Mouse (Mus musculus): ENCODE results near the gene Pogz.
"Not testable (repeated sequence)": the region's sequence is repeated elsewhere in the genome, so short reads cannot be mapped to it uniquely, and the experiment has no call there.

Gene Pogz

DNA sequence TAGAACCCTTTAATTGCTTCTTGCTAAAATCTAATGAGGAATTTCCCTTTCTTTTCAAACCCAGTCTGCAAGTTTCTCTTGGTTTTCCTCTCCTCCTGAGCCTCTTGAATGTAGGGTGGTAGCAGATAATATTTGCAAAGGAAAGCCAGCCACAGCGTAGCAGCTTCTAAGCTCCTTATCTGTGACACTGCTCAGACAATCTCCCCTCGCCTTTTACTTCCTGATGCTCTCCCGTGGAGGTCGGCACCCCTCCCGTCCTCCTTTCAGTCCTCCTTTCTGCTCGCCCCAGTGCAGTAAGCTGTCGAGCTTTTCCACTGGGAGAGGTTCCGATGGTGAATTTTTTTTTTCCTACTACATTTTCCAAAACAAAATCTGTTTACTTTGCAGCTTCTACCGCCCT lies 5.3 kb upstream of the Pogz start:
- in situ Hi-C loops (cut with MboI; ENCODE audit: low sequenced_read_pairs) = loop anchor here (25.0 kb wide), 1 partner anchor 370 kb away; no protein-coding TSS in a partner anchor

DNA sequence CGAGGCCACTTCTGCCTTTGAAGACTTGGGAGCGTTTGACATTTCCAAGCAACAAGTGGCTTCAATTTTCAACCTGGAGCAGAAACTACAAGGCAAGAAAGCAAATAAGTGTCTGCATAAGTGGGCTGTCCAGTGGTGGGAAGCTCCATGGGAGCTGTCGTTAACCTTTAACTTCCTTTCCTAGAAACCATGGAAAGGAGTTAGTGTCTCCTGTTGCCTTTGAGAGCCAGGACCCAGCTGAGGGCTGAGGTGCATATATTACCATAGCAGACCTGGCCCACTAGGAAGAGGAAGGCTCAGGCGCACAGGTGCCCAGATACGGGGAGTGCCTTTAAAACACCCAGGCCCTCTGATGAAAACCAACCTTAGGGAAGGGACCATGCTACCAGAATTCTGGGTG lies 4.7 kb upstream of the Pogz start:
- in situ Hi-C loops (cut with MboI; ENCODE audit: low sequenced_read_pairs) = loop anchor here (25.0 kb wide), 1 partner anchor 370 kb away; no protein-coding TSS in a partner anchor

DNA sequence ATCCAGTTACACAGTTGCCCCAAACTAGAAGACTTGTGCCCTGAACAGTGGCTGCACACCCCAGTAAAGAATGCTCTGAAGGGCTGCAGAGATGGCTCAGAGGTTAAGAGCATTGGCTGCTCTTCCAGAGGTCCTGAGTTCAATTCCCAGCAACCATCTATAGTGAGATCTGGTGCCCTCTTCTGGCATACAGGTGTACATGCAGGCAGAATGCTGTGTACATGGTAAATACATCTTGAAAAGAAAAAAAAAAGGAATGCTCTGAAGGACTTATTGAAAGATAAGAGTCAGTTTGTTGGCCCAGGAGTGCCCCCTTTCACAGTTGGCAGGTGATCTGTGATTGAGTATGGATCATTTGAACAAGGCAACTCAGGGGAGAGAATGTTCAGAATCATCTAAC lies 4.0 kb upstream of the Pogz start:
- in situ Hi-C loops (cut with MboI; ENCODE audit: low sequenced_read_pairs) = loop anchor here (25.0 kb wide), 1 partner anchor 371 kb away; no protein-coding TSS in a partner anchor

DNA sequence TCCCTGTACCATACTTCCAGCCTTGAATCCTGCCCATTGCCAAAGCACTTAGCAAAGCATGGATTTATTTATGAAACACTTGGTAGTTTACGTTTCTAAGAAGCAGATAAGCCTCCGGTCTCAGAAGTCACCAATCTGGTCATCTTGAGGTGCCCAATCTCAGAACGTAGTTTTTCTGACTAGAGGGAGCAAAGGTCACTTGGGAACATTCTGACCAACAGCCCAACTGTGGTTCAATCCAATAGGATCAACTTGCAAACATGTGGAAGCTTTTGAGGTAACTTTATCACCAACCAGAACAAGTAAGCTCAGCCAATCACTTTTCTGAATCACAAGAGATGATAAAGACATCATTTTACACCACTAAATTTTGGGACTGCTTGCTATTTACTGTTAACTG lies 2.0 kb upstream of the Pogz start:
- in situ Hi-C loops (cut with MboI; ENCODE audit: low sequenced_read_pairs) = loop anchor here (25.0 kb wide), 1 partner anchor 373 kb away; no protein-coding TSS in a partner anchor

DNA sequence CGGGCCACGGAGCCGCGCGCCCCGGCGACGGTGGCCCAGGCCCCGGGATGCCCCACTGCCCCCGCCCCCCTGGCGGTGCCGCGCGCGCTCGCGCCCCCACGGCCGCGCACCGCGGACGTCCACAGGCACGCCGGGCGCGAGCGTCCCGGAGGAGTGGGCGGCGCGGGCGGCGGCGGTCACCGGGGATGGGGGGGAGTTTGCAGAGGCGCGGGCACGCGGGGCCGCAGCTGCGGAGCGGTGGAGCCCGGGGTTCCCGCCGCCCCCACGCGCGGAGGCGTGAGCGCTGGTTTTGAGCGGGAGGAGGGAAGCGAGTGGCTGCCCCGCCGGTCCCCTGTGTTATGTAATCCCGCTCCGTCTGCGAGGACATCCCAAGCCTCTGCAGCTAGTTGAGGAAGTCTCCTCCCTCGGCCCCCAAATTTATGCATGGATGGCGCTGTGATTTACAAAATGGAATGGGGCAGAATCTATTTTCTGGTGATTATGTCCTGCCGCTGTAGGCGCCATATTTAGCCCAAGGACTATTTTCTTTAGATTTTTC lies 661 bp downstream of the Pogz start:
- in situ Hi-C loops (cut with MboI; ENCODE audit: low sequenced_read_pairs) = loop anchor here (25.0 kb wide), 1 partner anchor 376 kb away; no protein-coding TSS in a partner anchor

DNA sequence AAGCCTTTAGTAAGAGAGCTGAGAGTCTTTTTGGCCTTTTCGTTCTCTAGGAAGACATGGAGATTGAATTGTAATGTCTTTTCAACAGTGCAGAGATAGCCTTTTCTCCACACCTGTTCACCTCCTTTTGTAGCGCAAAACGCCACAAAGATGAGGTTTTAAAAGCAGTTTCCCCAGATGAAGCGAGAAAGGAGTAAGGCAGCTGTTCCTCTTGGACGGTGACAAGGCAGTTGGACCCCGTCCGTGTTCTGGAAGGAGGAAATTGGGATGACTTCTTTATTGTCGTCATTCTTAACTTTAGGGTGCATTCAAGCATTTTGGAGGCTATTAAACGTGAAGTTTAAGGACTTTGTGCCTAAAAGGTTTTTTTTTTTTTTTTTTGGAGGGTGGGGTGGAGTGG lies 1.3 kb downstream of the Pogz start:
- in situ Hi-C loops (cut with MboI; ENCODE audit: low sequenced_read_pairs) = loop anchor here (25.0 kb wide), 1 partner anchor 376 kb away; no protein-coding TSS in a partner anchor

DNA sequence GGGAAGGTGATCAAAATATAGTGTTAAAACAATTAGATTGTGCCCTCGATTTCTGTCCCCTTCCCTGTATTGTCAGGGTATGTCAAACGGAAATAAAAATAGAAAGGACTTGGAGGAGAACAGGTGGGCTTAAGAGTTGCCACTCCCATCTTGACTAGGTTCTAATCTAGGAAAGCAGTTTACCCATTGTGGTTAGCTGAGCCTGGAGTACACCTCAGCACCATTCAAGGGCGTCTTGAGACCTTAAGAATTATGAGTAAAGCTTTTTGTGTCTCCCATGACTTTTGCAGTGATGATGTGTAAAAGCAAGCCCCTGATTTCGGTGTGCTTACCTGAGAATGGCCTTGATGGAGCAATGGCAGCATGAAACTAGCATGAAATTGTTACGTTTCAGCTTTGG lies 1.7 kb downstream of the Pogz start:
- in situ Hi-C loops (cut with MboI; ENCODE audit: low sequenced_read_pairs) = loop anchor here (25.0 kb wide), 1 partner anchor 377 kb away; no protein-coding TSS in a partner anchor

DNA sequence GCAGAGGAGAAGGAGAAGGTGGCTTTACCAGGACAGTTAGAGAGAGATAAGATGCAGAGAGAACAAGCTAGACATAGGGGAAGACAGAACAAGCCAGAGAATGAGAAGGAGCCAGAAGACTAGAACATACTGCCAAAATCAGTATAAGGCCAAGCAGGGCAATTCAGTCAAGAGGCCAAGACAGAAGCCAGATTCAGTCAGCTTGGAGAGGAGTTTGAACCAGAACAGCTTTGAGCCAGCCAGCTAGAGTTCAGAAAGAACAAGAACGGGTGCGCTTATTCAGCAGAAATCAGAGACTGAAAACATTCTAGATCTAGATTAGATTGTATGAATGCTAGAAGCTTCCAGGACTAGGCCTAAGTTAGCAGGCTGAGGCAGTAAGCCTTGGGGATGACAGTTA lies 10.0 kb downstream of the Pogz start:
- in situ Hi-C loops (cut with MboI; ENCODE audit: low sequenced_read_pairs) = loop anchor here (25.0 kb wide), 1 partner anchor 385 kb away; no protein-coding TSS in a partner anchor

DNA sequence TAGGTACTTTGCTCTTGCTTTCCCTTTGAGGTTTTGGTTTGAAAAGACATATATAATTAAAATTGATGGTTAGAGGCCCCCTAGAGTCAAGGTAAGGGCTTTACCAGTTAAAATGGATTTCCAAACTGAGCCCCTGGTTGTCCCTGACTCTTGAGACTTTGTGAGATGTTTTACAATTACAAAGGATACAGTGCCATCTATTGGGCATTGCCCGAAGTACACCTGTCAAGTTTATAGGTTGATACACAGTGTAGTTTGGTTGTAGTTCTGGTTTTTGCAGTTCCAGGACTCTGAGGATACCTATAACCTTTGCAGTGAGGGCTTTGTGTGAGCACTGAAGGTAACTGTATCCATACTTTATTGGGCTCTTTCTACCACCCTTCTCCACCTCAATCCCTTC lies 12.0 kb downstream of the Pogz start:
- in situ Hi-C loops (cut with MboI; ENCODE audit: low sequenced_read_pairs) = loop anchor here (25.0 kb wide), 1 partner anchor 387 kb away; no protein-coding TSS in a partner anchor

DNA sequence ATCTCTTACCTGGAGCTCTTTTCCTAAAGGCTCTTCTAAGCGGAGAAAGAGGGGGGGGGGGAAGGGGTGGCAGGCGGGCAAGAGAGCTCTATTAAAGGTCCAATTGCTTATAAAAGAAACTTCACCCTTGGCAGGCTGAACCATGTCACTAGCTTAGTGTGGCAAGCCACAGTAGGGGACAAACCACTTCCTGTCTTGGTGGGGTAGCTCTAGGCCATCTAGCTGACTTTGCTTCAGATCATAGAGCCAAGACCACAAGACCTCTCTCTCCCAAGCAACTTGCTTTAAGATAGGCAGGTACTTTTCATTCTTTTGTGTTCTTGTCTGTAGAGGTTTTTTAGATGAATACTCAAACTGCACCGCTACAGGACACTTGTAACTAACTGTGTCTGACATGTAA lies 14.4 kb downstream of the Pogz start:
- in situ Hi-C loops (cut with MboI; ENCODE audit: low sequenced_read_pairs) = no loop called here

DNA sequence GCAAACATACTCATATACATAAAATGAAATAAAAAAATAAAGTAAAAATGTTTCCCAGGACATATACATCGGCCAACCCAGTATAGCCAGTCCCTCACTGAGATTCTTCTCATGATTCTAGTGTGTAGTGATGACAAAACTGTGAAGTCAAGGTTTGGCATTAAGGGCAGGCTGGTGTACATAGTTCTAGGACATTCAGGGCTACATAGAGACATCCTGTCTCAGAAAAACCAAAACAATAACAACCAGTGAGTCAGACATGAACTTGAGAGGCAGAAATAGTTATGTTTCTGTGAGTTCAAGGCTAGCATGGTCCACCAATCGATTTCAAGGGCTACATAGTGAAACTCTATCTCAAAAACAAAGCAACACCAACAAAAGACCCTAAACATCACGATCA lies 14.8 kb downstream of the Pogz start:
- in situ Hi-C loops (cut with MboI; ENCODE audit: low sequenced_read_pairs) = no loop called here

DNA sequence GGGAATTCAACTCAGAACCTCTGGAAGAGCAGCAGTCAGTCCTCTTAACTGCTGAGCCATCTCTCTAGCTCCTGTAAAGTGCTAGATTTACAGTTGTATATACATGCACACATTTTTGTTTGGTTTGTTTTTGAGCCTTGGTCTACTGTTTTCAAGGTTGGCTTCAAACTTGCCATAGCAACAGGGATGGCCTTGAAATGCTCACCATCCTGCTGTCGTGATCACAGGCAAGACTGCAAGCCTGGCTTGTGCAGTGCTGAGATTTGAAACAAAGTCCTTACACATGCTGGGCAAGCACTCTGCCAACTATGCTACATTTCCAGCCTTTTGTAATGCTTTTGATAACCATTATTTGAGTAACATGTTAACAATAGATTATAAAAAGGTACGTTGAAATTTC lies 22.1 kb downstream of the Pogz start:
- in situ Hi-C loops (cut with MboI; ENCODE audit: low sequenced_read_pairs) = no loop called here

DNA sequence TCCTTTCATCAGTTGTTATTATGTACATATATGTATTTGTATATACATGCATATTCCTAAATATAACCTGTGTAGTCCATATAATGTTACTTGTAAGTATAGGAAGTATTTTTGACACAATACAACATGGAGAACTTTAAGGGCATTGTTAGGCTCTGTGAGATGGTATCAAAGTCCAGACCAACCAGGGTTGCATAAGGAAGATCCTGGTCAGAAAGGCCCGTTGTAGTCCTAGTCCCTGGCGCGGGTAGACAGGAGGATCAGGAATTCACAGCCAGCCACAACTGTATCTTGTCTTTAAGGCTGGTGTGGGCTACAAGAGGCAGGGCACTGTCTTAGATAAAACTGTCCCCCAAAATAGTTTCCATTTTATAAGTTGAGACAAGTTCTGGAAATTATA lies 31.6 kb downstream of the Pogz start:
- in situ Hi-C loops (cut with MboI; ENCODE audit: low sequenced_read_pairs) = no loop called here

DNA sequence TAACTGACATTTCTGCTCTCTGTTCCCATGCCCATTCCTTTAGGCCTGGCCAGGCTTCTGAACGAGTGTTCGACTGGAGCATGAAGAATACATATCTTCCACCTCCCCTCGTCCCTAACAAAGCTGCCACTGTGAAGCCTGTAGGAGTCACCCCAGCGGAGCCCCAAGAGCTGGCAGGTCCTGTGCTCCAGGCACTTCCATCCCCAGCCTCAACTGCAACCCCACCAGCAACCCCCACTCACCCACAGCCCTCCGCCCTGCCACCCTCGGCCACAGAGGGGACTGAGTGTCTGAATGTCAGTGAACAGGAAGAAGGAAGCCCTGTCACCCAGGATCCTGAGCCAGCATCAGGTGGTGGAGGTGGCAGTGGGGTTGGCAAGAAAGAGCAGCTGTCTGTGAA lies 41.3 kb downstream of the Pogz start:
- in situ Hi-C loops (cut with MboI; ENCODE audit: low sequenced_read_pairs) = no loop called here

DNA sequence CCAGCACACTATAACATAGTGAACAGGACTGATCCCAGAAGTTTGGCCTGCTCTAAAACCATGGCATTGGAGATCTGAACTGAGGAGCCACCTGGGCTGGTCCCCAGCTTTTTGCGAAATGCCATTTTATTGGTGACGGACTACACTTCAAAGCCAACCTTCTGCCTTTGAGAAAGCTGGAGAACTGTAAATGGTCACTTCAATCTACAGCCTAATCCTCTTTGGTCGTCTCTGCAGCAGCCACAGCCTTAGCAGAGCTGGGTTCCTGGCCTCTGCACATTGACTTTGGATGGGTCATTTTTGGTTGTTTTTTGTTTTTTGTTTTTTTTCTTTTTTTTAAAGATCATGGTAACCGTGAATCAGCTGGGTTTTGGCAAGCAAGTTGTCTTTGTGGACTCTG lies 44.5 kb downstream of the Pogz start:
- in situ Hi-C loops (cut with MboI; ENCODE audit: low sequenced_read_pairs) = no loop called here

DNA sequence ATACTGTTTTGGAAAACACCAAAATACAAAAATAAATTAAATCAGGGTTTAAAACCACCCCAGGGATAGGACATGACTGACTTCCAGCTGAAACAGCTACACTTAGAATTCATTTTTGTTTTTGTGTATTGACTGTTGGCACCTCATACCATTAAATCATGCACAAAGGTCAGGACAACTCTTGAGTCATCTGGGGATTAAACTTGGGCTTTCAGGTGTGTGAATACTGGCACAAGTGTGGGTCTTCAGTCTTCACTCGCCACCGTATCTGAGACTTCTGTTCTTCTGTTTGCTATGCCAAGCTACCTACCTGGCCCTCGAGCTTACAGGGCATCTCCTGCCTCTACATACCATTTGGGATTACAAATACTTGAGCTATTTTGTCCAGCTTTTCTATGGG lies 45.2 kb downstream of the Pogz start:
- in situ Hi-C loops (cut with MboI; ENCODE audit: low sequenced_read_pairs) = no loop called here

DNA sequence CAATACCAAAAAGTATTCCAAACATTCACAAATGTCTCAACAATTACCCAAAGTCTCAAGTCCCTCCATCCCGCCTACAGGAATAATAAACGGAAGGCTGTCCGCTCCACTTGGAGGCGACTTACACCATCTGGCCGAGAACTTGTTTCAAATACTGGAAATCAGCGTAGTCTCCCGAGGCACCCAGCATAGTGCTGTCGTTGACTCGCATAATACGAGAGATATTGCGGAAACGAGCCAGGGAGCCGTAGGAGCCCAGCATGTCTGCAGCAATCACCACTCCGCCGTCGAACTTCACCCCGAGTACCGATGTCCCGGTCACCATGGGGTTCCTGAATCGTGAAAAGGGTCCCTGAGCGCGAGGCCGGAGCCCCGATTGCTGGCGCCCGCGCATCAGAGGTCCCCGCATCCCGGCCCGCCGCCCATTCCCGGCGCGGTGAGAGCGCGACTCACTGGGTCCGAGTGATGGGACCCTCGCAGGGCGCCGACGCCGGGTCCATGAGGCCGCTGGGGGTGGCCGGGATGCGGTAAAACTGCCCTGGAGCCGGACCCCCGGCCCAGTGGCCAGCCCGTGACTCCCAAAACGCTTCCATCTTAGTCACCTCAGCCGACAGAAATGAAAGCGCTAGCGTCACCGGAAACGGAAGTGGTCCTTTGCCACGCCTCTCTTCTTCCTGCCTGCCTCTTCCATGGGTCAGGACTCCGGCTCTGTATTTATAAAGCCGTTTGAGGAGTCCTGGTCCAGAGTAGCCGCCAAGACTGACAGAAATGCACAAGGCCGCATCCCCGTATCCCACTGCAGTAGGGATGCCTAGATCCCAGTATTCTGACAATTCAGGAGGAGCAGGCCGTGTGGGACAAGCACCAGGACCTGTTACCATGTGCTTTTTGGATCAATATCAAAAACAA lies 49.2 kb downstream of the Pogz start, which contains the start of gene Psmb4:
Psmb4 (minus strand) TSS at position 646 of the 909 bp plus-strand sequence.
- in situ Hi-C loops (cut with MboI; ENCODE audit: low sequenced_read_pairs) = no loop called here

DNA sequence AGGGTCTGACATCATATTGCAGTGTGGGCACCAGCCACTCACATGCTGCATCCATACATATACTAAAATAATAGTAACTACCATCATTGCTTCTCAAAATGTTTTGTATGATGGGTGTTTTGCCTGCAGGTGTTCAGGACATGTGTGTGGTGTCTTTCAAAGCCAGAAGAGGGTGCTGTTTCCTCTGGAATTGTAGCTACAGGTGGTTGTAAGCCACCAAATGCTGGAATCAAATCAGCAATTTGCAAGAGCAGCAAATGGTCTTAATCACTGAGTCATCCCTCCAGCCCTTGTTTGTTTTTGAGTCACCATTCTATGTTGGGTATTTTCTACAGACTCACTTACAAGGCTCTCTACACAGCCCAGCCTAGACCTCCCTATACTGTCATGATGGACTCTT lies 51.2 kb downstream of the Pogz start:
- in situ Hi-C loops (cut with MboI; ENCODE audit: low sequenced_read_pairs) = no loop called here

DNA sequence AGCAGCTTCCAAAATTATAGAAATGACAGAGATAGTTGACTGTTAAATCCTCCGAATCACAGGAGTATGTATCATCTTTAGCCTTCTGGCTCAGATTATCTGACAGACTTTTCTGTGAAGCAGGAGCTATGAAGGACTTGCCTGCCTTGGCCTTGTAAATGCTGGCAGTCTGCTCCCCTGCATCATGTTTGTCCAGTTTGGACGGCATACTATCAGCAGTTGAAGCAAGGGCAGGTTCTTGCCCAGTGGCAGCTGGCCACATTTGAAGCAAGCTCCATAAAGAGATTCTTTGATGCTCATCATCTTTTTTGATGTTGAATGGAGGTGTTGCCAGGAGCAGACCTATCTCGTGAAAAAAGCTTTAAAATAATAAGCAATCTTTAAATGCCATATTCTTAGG lies 56.7 kb downstream of the Pogz start:
- in situ Hi-C loops (cut with MboI; ENCODE audit: low sequenced_read_pairs) = no loop called here

DNA sequence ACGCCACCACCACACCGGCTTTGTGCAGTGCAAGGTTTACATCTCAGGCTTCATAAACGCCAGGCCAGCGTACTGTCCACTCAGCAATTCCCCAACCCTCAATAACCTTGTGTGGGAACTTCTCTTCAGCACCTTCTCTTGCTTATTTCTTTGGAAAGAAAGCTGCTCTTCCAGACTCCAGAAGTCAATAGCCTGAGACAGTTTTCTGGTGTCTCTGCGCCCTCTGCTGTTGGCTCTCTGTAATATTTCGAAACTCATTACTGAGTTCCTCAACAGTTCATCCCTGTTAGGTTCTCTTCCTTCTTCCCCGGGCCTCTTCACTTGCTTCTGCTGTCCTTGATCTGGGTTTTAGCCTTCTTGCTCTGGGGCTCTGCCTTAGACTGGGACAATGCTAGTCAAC lies 65.4 kb downstream of the Pogz start:
- in situ Hi-C loops (cut with MboI; ENCODE audit: low sequenced_read_pairs) = no loop called here

DNA sequence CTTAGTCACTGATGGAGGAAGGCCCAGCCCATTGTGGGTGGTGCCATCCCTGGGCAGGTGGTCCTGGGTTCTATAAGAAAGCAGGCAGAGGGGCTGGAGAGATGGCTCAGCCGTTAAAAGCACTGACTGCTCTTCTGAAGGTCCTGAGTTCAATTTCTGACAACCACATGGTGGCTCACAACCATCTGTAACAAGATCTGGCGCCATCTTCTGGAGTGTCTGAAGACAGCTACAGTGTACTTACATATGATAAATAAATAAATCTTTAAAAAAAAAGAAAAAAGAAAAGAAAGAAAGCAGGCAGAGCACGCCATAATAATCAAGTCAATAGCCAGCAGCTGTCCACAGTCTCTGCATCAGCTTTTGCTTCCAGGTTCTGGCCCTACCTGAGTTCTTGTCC lies 67.4 kb downstream of the Pogz start:
- in situ Hi-C loops (cut with MboI; ENCODE audit: low sequenced_read_pairs) = not testable (repeated sequence)

DNA sequence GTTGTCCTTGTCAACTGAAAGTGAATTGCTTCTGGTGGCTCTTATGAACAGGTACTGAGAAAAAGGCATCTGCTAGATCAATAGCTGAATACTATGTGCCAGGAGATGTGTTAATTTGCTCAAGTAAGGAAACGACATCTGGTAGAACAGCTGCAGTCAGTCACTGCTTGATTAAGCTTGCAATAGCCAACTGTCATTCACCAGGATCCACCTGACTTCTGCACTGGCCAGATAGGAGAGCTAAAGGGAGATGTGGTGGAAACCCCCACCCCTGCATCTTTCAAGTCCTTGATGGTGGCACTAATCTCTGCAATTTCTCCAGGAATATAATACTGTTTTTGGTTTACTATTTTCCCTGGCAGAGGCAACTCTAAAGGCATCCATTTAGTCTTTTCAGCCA lies 69.1 kb downstream of the Pogz start:
- in situ Hi-C loops (cut with MboI; ENCODE audit: low sequenced_read_pairs) = no loop called here

Data from CH12F3 (cell line).